Mouse (Mus musculus) left cerebral cortex, adult 18-20 months (tissue): ENCODE results near the gene Eda. TPM values are rescaled to one million over a fixed set of nuclear protein-coding genes. Genes with fewer than 3 reads are reported as not detected.
A peak's percentile ranks its signal among the peaks of the same experiment; 100 is the strongest.

Experiments used
- DNase-seq, 2 experiments: peaks; one replicate each; pipeline ENCODE4 v3.0.0; 2021 to 2022; ENCODE audit warnings: low spot score in 2 of 2, mixed read lengths in 1 of 2
- long read RNA-seq, 2 experiments: library from polyadenylated mRNA; stranded (forward); transcript quantifications; one replicate each; pipeline ENCODE4 v2.0.0; 2021
- total RNA-seq, 2 experiments: library from RNA; stranded (reverse); gene quantifications; 2 replicates each; pipeline ENCODE4 v1.2.3; 2021

The Eda gene
- 1 to 10 TPM; 3.5 to 3.9 TPM for total RNA-seq
- long read RNA-seq, experiment 1, partial matches to known transcripts: 1 of 1 reads
- long read RNA-seq, experiment 1, other reads (novel, unspliced or antisense): 0 of 1 reads
- long read RNA-seq, experiment 2: 0 reads

GRCm38 (mm10) chrX:99975250-99975984 is at the start of gene Eda:
Gene Eda, plus strand, starts transcription at chrX:99975606.
- peak; percentile 50 to 74 for DNase-seq

- DNase-seq: no peak
These were observed 14.4 kb upstream of the Eda start for GRCm38 (mm10) chrX:99961002-99961401.

GRCm38 (mm10) chrX:99970111-99970510 is 5.3 kb upstream of the Eda start:
- DNase-seq: no peak

GRCm38 (mm10) chrX:99974381-99974780 is 1.0 kb upstream of the Eda start:
- DNase-seq: no peak

- DNase-seq: no peak
These were observed 603 bp upstream of the Eda start for GRCm38 (mm10) chrX:99974803-99975202.

GRCm38 (mm10) chrX:99975985-99976924 is 849 bp downstream of the Eda start:
- DNase-seq: peak; percentile 1 to 13

- no peak for DNase-seq
These were observed 2.9 kb downstream of the Eda start for GRCm38 (mm10) chrX:99978354-99978753.

GRCm38 (mm10) chrX:99993434-99993833 is 18.0 kb downstream of the Eda start:
- no peak for DNase-seq

- no peak for DNase-seq
These were observed 23.9 kb downstream of the Eda start for GRCm38 (mm10) chrX:99999342-99999741.

- DNase-seq: no peak
These were observed 143.0 kb downstream of the Eda start for GRCm38 (mm10) chrX:100118362-100118761.

- no peak for DNase-seq
These were observed 219.9 kb downstream of the Eda start for GRCm38 (mm10) chrX:100195286-100195685.

- no peak for DNase-seq
These were observed 338.2 kb downstream of the Eda start for GRCm38 (mm10) chrX:100313652-100314051.

GRCm38 (mm10) chrX:100314172-100314902 is 338.9 kb downstream of the Eda start:
- DNase-seq: no peak

- DNase-seq: no peak
These were observed 365.3 kb downstream of the Eda start for GRCm38 (mm10) chrX:100340687-100341086.

- DNase-seq: no peak
These were observed 369.0 kb downstream of the Eda start for GRCm38 (mm10) chrX:100344433-100344832.

- no peak for DNase-seq
These were observed 381.6 kb downstream of the Eda start for GRCm38 (mm10) chrX:100356974-100357373.

GRCm38 (mm10) chrX:100389887-100390286 is 414.5 kb downstream of the Eda start:
- DNase-seq: no peak

GRCm38 (mm10) chrX:100392304-100392703 is 416.9 kb downstream of the Eda start:
- peak; percentile 9 to 16 for DNase-seq

- no peak for DNase-seq
These were observed 418.9 kb downstream of the Eda start for GRCm38 (mm10) chrX:100394223-100394861.

GRCm38 (mm10) chrX:100395026-100395425 is 419.6 kb downstream of the Eda start:
- peak; percentile 2 to 3 for DNase-seq

GRCm38 (mm10) chrX:100400900-100401299 is 425.5 kb downstream of the Eda start:
- no peak for DNase-seq
